Mouse (Mus musculus) embryonic facial prominence, embryonic 11.5 days (tissue): ENCODE measurements around the gene Erg. TPM values are rescaled to one million over a fixed set of nuclear protein-coding genes. Genes with fewer than 3 reads are reported as not detected.

Experiments used
- ATAC-seq: fragments of 200-750 bp; cut with Nextera tagmentation; replicated peaks from 2 replicates; pipeline ENCODE4 v1.8.0; 2017; ENCODE audit warnings: low read depth; ENCODE audit not compliant: insufficient number of reproducible peaks, low FRiP score, low TSS enrichment
- DNase-seq: peaks from one replicate; pipeline ENCODE4 v3.0.0-alpha.2; 2015; ENCODE audit warnings: low spot score
- H3K27ac ChIP-seq: fragments of 300-500 bp; sonication (generic); replicated peaks from 2 replicates; pipeline ENCODE4 v1.5.1; 2014; ENCODE audit warnings: mild to moderate bottlenecking, low read depth, low read length, control low read depth
- H3K27me3 ChIP-seq: fragments of 300-500 bp; sonication (generic); 2 replicates; pipeline ENCODE4 v1.6.1; 2014; ENCODE audit warnings: mild to moderate bottlenecking, low read length, moderate library complexity, mixed read lengths; ENCODE audit not compliant: control insufficient read depth, insufficient read depth
- H3K36me3 ChIP-seq: fragments of 300-500 bp; sonication (generic); replicated peaks from 2 replicates; pipeline ENCODE4 v1.6.1; 2014; ENCODE audit warnings: low read depth, mild to moderate bottlenecking, low read length, moderate library complexity, mixed read lengths; ENCODE audit not compliant: control insufficient read depth, insufficient read depth
- H3K4me1 ChIP-seq: fragments of 300-500 bp; sonication (generic); 2 replicates; pipeline ENCODE4 v1.6.1; 2014; ENCODE audit warnings: low read length, mixed read lengths; ENCODE audit not compliant: control insufficient read depth, insufficient read depth
- H3K4me2 ChIP-seq: fragments of 300-500 bp; sonication (generic); 2 replicates; pipeline ENCODE4 v1.6.1; 2014; ENCODE audit warnings: low read depth, mild to moderate bottlenecking, control low read depth, low read length, moderate library complexity
- H3K4me3 ChIP-seq: fragments of 300-500 bp; sonication (generic); 2 replicates; pipeline ENCODE4 v1.5.1; 2014; ENCODE audit warnings: low read depth, low read length, control low read depth
- H3K9ac ChIP-seq: fragments of 300-500 bp; sonication (generic); replicated peaks from 2 replicates; pipeline ENCODE4 v1.6.1; 2014; ENCODE audit warnings: mild to moderate bottlenecking, control low read depth, low read length
- H3K9me3 ChIP-seq: fragments of 300-500 bp; sonication (generic); replicated peaks from 2 replicates; pipeline ENCODE4 v1.6.1; 2016; ENCODE audit warnings: mild to moderate bottlenecking, low read length, inconsistent platforms, mixed read lengths; ENCODE audit not compliant: control insufficient read depth
- WGBS: fragments of 180-500 bp; shearing (Covaris S2); extraction: QIAGEN DNeasy Blood & Tissue Kit; methylation state at CpG from one replicate; pipeline ENCODE4 v1.1.7; 2014; 5-methylcytosine and 5-hydroxymethylcytosine counted together
- polyA plus RNA-seq: library from polyadenylated mRNA; unstranded; fragments of >200 nt; fragmentation: Nextera tagmentation; extraction: Ambion mirVana; gene quantifications from 2 replicates; pipeline ENCODE4 v1.2.1, GENCODE M21; 2014

The Erg gene
- polyA plus RNA-seq, 1 experiment from 2014 or later = 2.5 TPM

- DNase-seq (no peak), ATAC-seq (no peak)
- WGBS = 79% methylated on average over 4 of the region's 4 CpGs
These were observed 138.5 kb downstream of the Erg start for GRCm38 (mm10) chr16:95447896-95448295.

DNA sequence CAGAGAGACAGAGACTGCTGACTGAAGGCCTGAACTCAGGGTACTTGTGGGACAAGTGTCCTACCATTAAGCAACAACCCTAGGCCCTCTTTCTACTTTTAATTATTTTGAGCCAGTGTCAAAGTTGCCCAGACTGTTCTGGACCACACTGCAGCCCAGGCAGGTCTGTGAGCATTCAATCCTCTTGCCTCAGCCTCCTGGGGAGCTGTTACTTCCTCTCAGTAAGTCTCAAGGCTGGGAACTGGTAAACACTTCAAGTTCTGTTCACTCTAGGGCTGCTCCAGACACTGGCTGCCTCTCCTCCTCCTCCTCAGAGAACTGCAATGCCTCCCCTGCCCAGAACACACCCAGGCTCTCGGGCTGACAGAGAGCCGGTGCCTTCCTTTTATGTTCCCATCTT, 140.0 kb downstream of the Erg start:
- H3K4me1 ChIP-seq = no peaks in the 10 kb centered on the region
- H3K27me3 ChIP-seq = no peaks in the 10 kb centered on the region
- H3K36me3 ChIP-seq = no peaks in the 10 kb centered on the region
- H3K9me3 ChIP-seq = no peaks in the 10 kb centered on the region
- no peak overlapping the region for H3K9ac ChIP-seq
- H3K27ac ChIP-seq = no peak overlapping the region
- no peak overlapping the region for H3K4me2 ChIP-seq
- DNase-seq (no peak), ATAC-seq (no peak)
- WGBS = 73% methylated on average over 2 of the region's 2 CpGs
- no peak overlapping the region for H3K4me3 ChIP-seq

More at GRCm38 (mm10) chr16:95447896-95448295, 138.5 kb downstream of the Erg start:
- Histone ChIP-seq H3K9ac (no peak overlapping the region), H3K9me3 (no peaks in the 10 kb centered on the region), H3K36me3 (no peaks in the 10 kb centered on the region), H3K27me3 (no peaks in the 10 kb centered on the region), H3K4me2 (no peak overlapping the region), H3K27ac (no peak overlapping the region), H3K4me3 (no peak overlapping the region), H3K4me1 (no peaks in the 10 kb centered on the region)

- 75% methylated on average over 4 of the region's 4 CpGs for WGBS
- ATAC-seq = no peak
- H3K9ac ChIP-seq = no peak overlapping the region
- no peaks in the 10 kb centered on the region; the same call in 1 of the 2 replicates for H3K27me3 ChIP-seq
- no peak overlapping the region for H3K4me3 ChIP-seq
- DNase-seq = no peak
- no peaks in the 10 kb centered on the region for H3K4me1 ChIP-seq
- H3K9me3 ChIP-seq = no peaks in the 10 kb centered on the region
- no peak overlapping the region for H3K4me2 ChIP-seq
- H3K36me3 ChIP-seq = no peaks in the 10 kb centered on the region
- H3K27ac ChIP-seq = no peak overlapping the region
These were observed 144.4 kb downstream of the Erg start for GRCm38 (mm10) chr16:95442023-95442422.

DNA sequence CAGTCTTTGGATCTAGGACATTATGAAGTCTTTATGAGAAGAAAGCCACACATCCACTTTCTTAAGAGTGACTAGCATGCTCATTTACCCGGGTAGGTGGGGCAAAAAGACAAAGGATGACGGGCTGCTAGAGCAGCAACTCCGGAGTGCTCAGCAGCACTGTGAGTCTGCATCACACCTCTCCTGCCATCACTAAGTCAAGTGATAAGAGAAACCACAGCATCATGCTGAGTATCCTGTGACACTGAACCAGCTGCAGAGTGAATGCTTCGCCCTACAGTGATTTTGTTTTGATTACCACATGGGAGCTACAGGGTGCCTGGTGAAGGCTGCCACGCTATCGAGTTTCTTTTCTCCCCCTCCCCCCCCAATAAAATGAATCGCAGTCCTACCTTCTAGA, 145.2 kb downstream of the Erg start:
- no peaks in the 10 kb centered on the region for H3K36me3 ChIP-seq
- no peaks in the 10 kb centered on the region; the same call in 1 of the 2 replicates for H3K27me3 ChIP-seq
- H3K4me2 ChIP-seq = no peak overlapping the region
- H3K4me3 ChIP-seq = no peak overlapping the region
- DNase-seq (no peak), ATAC-seq (no peak)
- H3K9me3 ChIP-seq = no peaks in the 10 kb centered on the region
- H3K9ac ChIP-seq = no peak overlapping the region
- no peaks in the 10 kb centered on the region for H3K4me1 ChIP-seq
- no peak overlapping the region for H3K27ac ChIP-seq
- WGBS = 54% methylated on average over 7 of the region's 7 CpGs

DNA sequence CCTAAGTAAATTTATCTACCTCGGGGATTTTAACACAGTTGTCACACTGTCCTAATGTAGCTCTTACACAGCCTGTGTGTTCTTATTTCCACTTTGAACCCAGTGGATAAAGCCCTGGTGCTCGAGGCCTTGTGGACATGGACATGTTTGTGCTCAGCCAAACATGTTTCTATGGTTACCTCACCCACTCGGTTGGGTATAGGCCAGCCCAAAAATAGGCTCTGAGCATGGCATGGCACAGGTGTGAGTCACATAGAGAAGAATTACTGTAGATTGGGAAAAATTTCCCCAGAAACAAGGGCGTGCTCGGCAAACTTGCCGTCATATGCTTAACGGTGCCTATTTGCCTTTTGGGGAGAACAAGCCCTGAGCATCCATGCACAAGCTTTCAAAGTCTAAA, 146.1 kb downstream of the Erg start:
- no peaks in the 10 kb centered on the region for H3K36me3 ChIP-seq
- DNase-seq = no peak
- H3K27me3 ChIP-seq = no peaks in the 10 kb centered on the region; the same call in 1 of the 2 replicates
- no peak overlapping the region for H3K27ac ChIP-seq
- H3K9ac ChIP-seq = no peak overlapping the region
- no peak overlapping the region; the same call in 1 of the 2 replicates for H3K4me2 ChIP-seq
- ATAC-seq = no peak
- no peaks in the 10 kb centered on the region for H3K4me1 ChIP-seq
- no peak overlapping the region for H3K4me3 ChIP-seq
- no peaks in the 10 kb centered on the region for H3K9me3 ChIP-seq
- WGBS = 90% methylated on average over 7 of the region's 7 CpGs

DNA sequence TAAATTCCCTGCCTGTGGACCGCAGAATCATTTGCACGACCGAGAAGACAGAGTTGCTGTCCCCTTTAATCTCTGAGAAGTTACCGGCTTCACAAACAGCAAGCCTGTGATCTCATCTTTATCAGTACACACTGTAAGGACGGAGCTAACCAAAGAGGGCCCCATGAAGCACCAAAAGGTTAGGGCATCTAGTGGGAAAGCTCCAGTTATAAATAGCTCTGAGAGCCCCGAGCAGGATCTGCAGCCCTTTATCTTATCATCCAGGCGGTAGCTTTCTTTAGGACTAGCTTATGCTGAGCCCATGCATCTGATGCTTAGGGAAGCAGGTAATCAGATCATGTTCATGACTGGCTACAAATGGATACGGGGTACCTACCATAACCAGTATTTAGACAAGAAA, 146.6 kb downstream of the Erg start:
- H3K4me3 ChIP-seq = no peak overlapping the region
- ATAC-seq (no peak), DNase-seq (no peak)
- no peaks in the 10 kb centered on the region for H3K36me3 ChIP-seq
- no peaks in the 10 kb centered on the region; the same call in 1 of the 2 replicates for H3K27me3 ChIP-seq
- no peak overlapping the region for H3K9ac ChIP-seq
- H3K9me3 ChIP-seq = no peaks in the 10 kb centered on the region
- no peak overlapping the region for H3K4me2 ChIP-seq
- H3K4me1 ChIP-seq = no peaks in the 10 kb centered on the region
- WGBS = 84% methylated on average over 8 of the region's 8 CpGs
- H3K27ac ChIP-seq = no peak overlapping the region

- Histone ChIP-seq H3K36me3 (no peaks in the 10 kb centered on the region), H3K4me1 (no peaks in the 10 kb centered on the region), H3K9me3 (no peaks in the 10 kb centered on the region), H3K9ac (no peak overlapping the region), H3K4me3 (no peak overlapping the region), H3K27me3 (no peaks in the 10 kb centered on the region; the same call in 1 of the 2 replicates), H3K4me2 (no peak overlapping the region), H3K27ac (no peak overlapping the region)
- DNase-seq (no peak), ATAC-seq (no peak)
- WGBS = 83% methylated on average over 17 of the region's 17 CpGs
These were observed 147.4 kb downstream of the Erg start for GRCm38 (mm10) chr16:95438848-95439540.

GRCm38 (mm10) chr16:95436611-95437010, 149.8 kb downstream of the Erg start:
- 88% methylated on average over 8 of the region's 8 CpGs for WGBS
- no peaks in the 10 kb centered on the region for H3K4me1 ChIP-seq

More at GRCm38 (mm10) chr16:95436611-95437010, 149.8 kb downstream of the Erg start:
- Histone ChIP-seq H3K36me3 (no peaks in the 10 kb centered on the region), H3K9ac (no peak overlapping the region), H3K27me3 (no peaks in the 10 kb centered on the region; the same call in 1 of the 2 replicates), H3K9me3 (no peaks in the 10 kb centered on the region), H3K27ac (no peak overlapping the region), H3K4me2 (no peak overlapping the region), H3K4me3 (no peak overlapping the region)
- DNase-seq = no peak
- ATAC-seq = no peak
